Mouse (Mus musculus): Measurements from ENCODE around the gene Klk1b22. TPM values are rescaled to one million over a fixed set of nuclear protein-coding genes. Genes with fewer than 3 reads are reported as not detected.
"Not testable (repeated sequence)": the region's sequence is repeated elsewhere in the genome, so short reads cannot be mapped to it uniquely, and the experiment has no call there.

The Klk1b22 gene
- not detected for total RNA-seq (2021)
- long read RNA-seq, experiment 1: 0 reads
- long read RNA-seq, experiment 2: 0 reads

GRCm38 (mm10) chr7:44112373-44112772 is at the start of gene Klk1b22:
Klk1b22 (plus strand) TSS chr7:44112673.
- intact Hi-C loops (cut with DNase I): no loop called here
- no peak for DNase-seq

GRCm38 (mm10) chr7:44072117-44072516 is 40.4 kb upstream of the Klk1b22 start:
- no peak for DNase-seq

DNA sequence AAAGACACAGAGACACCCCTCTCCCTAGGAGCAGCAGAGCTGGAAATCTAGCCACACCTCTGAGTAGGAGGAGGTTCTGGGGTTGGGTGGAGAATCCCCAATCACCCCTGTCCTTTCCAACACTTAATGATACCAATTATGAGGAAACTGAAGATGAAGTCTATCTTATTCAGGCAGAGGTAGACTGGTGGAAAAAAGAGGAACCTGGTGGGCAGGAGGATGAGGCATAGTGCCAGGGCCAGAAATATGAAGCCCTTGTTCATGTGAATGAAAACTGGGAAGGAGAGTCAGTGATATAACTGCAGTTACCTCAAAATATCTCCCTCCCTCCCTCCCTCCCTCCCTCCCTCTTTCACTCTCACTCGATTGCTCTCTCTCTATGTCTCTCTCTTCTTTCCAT is 34.8 kb upstream of the Klk1b22 start:
- no peak for DNase-seq
- intact Hi-C loops (cut with DNase I): no loop called here

More at GRCm38 (mm10) chr7:44072117-44072516, 40.4 kb upstream of the Klk1b22 start:
- intact Hi-C loops (cut with DNase I): no loop called here

DNA sequence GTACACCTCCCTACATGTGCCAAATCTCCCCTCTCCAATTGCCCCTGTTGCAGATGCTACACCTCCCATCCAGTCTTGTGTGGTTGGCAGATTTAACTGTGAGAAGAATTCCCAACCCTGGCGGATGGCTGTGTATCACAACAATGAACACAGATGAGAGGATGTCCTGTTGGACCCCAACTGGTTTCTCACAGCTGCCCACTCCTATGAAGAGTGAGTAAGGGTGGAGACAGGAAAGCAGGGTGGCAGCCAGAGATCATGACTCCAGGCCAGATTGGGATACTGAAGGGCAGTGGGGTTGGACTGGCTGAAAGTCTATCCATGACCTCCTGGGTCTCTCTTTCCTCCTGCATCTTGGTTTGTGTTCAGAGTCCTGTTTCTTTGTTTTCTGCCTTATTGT is 16.4 kb upstream of the Klk1b22 start:
- no peak for DNase-seq
- intact Hi-C loops (cut with DNase I): no loop called here

- not testable (repeated sequence) for DNase-seq
Observed at GRCm38 (mm10) chr7:44102028-44102427, 10.4 kb upstream of the Klk1b22 start, which contains the start of gene Klk1b21. Klk1b21 (plus strand) TSS chr7:44102328.

DNA sequence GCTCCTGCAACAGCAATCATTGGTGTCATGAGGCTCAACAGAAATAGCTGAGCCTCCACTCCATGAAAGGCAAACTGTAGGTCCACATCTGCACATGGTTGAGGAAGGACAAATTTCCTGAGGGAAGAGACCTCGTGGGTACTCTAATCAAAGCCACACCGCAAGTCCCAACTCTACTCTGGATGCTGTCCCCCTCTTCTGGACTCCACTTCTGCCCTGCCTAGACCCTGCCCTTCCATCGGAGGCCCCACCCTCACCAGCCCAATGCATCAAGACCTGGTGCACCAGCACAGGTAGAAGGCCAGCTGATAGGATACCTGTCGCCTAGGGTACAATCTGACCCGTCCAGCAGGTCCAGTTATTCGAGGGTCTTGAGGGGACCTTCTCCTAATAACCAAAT is 11.0 kb downstream of the Klk1b22 start:
- intact Hi-C loops (cut with DNase I): no loop called here
- DNase-seq: no peak

More at GRCm38 (mm10) chr7:44102028-44102427, 10.4 kb upstream of the Klk1b22 start, which contains the start of gene Klk1b21:
- intact Hi-C loops (cut with DNase I): not testable (repeated sequence)

DNA sequence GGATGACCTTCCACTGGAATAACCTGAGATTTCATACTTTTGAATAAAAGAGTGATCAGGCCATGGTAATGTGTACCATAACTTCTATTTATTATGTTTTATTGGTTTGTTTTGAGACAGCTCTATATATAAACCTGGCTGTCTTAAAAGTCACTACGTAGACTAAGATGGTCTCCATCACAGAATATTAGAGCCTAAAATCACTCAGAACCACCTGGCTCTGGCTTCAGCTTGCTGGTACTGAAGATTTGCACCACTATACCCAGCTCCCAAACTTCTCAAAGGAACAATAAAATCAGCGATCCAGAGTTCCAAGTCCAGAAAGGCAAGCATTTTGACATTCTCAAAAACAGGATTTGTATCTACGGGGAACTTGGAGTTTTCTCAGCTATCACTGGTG is 24.0 kb downstream of the Klk1b22 start, which contains the start of gene Klk1b16:
Gene Klk1b16 (plus strand): TSS at position 301 of the 400 bp plus-strand sequence.
- intact Hi-C loops (cut with DNase I): no loop called here
- DNase-seq: no peak

Other genes starting within 250 kb of the Klk1b22 start
- not detected for gene Klk4, start 231.5 kb upstream of the Klk1b22 start, total RNA-seq (2021)
- gene Klk15, start 178.9 kb upstream of the Klk1b22 start, total RNA-seq (2021): not detected
- not detected for gene Klk1b8, start 162.0 kb upstream of the Klk1b22 start, total RNA-seq (2021)
- gene Klk1b1, start 145.9 kb upstream of the Klk1b22 start, total RNA-seq (2021): not detected
- not detected for gene Klk1b9, start 136.6 kb upstream of the Klk1b22 start, total RNA-seq (2021)
- gene Klk1b11, start 116.8 kb upstream of the Klk1b22 start, total RNA-seq (2021): not detected
- gene Klk1b26, start 100.5 kb upstream of the Klk1b22 start, total RNA-seq (2021): not detected
- not detected for gene Klk1b27, start 60.4 kb upstream of the Klk1b22 start, total RNA-seq (2021)
- gene Klk1b21, start 10.3 kb upstream of the Klk1b22 start, total RNA-seq (2021): not detected
- gene Klk1b16, start 24.1 kb downstream of the Klk1b22 start, total RNA-seq (2021): not detected
- not detected for gene Klk1b24, start 75.6 kb downstream of the Klk1b22 start, total RNA-seq (2021)
- not detected for gene Klk1b3, start 85.5 kb downstream of the Klk1b22 start, total RNA-seq (2021)
- not detected for gene Klk1b4, start 94.8 kb downstream of the Klk1b22 start, total RNA-seq (2021)
- gene Klk1b5, start 103.3 kb downstream of the Klk1b22 start, total RNA-seq (2021): not detected
- under 1 TPM in 1 of 2 experiments, not detected in 1; 0.32 TPM for gene Klk1, start 112.7 kb downstream of the Klk1b22 start, total RNA-seq (2021)
- not detected for gene Gm36864, start 123.5 kb downstream of the Klk1b22 start, total RNA-seq (2021)
- under 1 TPM; 0.29 to 0.56 TPM for gene 1700028J19Rik, start 134.0 kb downstream of the Klk1b22 start, total RNA-seq (2021)
- 10 to 100 TPM; 18.2 to 18.8 TPM for gene 2410002F23Rik, start 134.0 kb downstream of the Klk1b22 start, total RNA-seq (2021)
- not detected for gene Acp4, start 144.7 kb downstream of the Klk1b22 start, total RNA-seq (2021)
- not detected for gene Gm15517, start 148.8 kb downstream of the Klk1b22 start, total RNA-seq (2021)
- gene Clec11a, start 194.2 kb downstream of the Klk1b22 start, total RNA-seq (2021): under 1 TPM; 0.84 to 0.88 TPM
- gene Shank1, start 197.6 kb downstream of the Klk1b22 start, total RNA-seq (2021): 1 to 10 TPM; 1.0 to 1.4 TPM

All from heart, postnatal 14 days (tissue).